In the genomic region with DNA sequence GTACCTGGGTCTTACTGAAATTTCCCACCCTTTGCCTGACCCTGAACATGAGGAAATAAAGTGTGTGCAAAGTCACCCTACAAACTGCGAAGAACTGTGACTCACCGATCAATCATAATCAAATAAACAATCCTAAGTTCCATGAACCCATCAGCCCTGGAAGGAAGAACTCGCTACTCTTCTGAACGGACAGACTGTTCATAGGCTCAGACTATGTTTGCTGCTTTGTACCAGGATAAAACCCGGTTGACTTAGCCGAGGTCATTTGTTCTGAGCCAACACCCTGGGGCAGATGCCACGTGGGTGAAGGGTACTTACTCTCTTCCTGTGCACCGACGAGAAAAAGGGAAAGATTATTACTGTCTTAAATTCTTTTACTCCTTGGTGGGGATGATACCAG, we compare ENCODE assay signal across 22 mouse cellular contexts. TPM values are rescaled to one million over a fixed set of nuclear protein-coding genes. Genes with fewer than 3 reads are reported as not detected.
DNase-seq lines count a peak whose midpoint lies in the region; ATAC-seq and TF ChIP-seq lines count a peak whose summit lies in the region.
"Had no signal": no experiment of that assay in that cellular context is flagged by ENCODE, and none has a peak within 500 bp of the region (broad histone marks: within the 10 kb centered on the region; RNA-seq: fewer than 3 reads in every experiment).

No protein-coding gene starts in this region.

- peaks cover 16% of the 10 kb centered on the region for H3K4me1 ChIP-seq in heart, embryonic 12.5 days (replicated peaks)
- H3K4me1 ChIP-seq in liver, embryonic 16.5 days (ENCODE audit: control insufficient read depth, low read depth, low read length), result peaks cover 6% of the 10 kb centered on the region
- peaks cover 6% of the 10 kb centered on the region; the same call in 1 of the 2 replicates for H3K4me1 ChIP-seq in liver, embryonic 11.5 days (replicated peaks; ENCODE audit: control insufficient read depth, insufficient read depth, low read length)
- H3K4me1 ChIP-seq in liver, postnatal 0 days (ENCODE audit: insufficient read depth), result 0 out of 2 replicates have a peak, but pooled peaks cover 2% of the 10 kb centered on the region
- no peaks in the 10 kb centered on the region for H3K4me1 ChIP-seq in forebrain, embryonic 14.5 days (ENCODE audit: control insufficient read depth, insufficient read depth, low read length)
- H3K4me1 ChIP-seq: forebrain, embryonic 15.5 days; neural tube, embryonic 15.5 days had no signal

- no peaks in the 10 kb centered on the region for H3K27me3 ChIP-seq in heart, embryonic 12.5 days (replicated peaks)
- H3K27me3 ChIP-seq in liver, embryonic 16.5 days (ENCODE audit: control insufficient read depth, insufficient read depth, low read depth, low read length), result no peaks in the 10 kb centered on the region
- no peaks in the 10 kb centered on the region for H3K27me3 ChIP-seq in liver, embryonic 11.5 days (replicated peaks; ENCODE audit: control insufficient read depth, insufficient read depth, low read length)
- H3K27me3 ChIP-seq in liver, postnatal 0 days (ENCODE audit: insufficient read depth, low read length), result no peaks in the 10 kb centered on the region
- no peaks in the 10 kb centered on the region for H3K27me3 ChIP-seq in forebrain, embryonic 14.5 days (replicated peaks; ENCODE audit: control insufficient read depth, insufficient read depth, low read length)
- H3K27me3 ChIP-seq: forebrain, embryonic 15.5 days; limb, embryonic 12.5 days; neural tube, embryonic 15.5 days had no signal

- no peak overlapping the region for H3K4me3 ChIP-seq in heart, embryonic 12.5 days
- H3K4me3 ChIP-seq in liver, embryonic 16.5 days (ENCODE audit: low read depth, low read length), result no peak overlapping the region
- H3K4me3 ChIP-seq in liver, embryonic 11.5 days (ENCODE audit: low read depth, low read length), result no peak overlapping the region
- no peak overlapping the region for H3K4me3 ChIP-seq in liver, postnatal 0 days (ENCODE audit: low read depth, low read length)
- no peak overlapping the region for H3K4me3 ChIP-seq in forebrain, embryonic 14.5 days (ENCODE audit: low read depth, low read length)
- H3K4me3 ChIP-seq: erythroblast, embryonic 14.5 days; forebrain, embryonic 15.5 days; limb, embryonic 12.5 days; neural tube, embryonic 15.5 days had no signal

- peak overlapping the region; percentile 60 for H3K4me2 ChIP-seq in heart, embryonic 12.5 days
- 0 out of 2 replicates have a peak overlapping the region, but pooled peaks have one; percentile 5 for H3K4me2 ChIP-seq in liver, embryonic 16.5 days (ENCODE audit: low read depth, low read length)
- H3K4me2 ChIP-seq in liver, embryonic 11.5 days, result no peak overlapping the region
- no peak overlapping the region for H3K4me2 ChIP-seq in liver, postnatal 0 days (ENCODE audit: low read depth, low read length)
- H3K4me2 ChIP-seq in forebrain, embryonic 14.5 days (ENCODE audit: low read length), result no peak overlapping the region
- H3K4me2 ChIP-seq: forebrain, embryonic 15.5 days; midbrain, embryonic 11.5 days; neural tube, embryonic 15.5 days had no signal

- 75% methylated on average over 9 of the region's 9 CpGs for WGBS in heart, embryonic 12.5 days
- WGBS in liver, embryonic 16.5 days (ENCODE audit: insufficient replicate concordance), result 65% methylated on average over 9 of the region's 9 CpGs
- WGBS in liver, embryonic 11.5 days, result 66% methylated on average over 9 of the region's 9 CpGs
- WGBS in liver, postnatal 0 days (ENCODE audit: insufficient replicate concordance), result 65% methylated on average over 9 of the region's 9 CpGs
- WGBS in forebrain, embryonic 14.5 days, result 77% methylated on average over 9 of the region's 9 CpGs

- no peak overlapping the region for H3K9ac ChIP-seq in heart, embryonic 12.5 days
- H3K9ac ChIP-seq in liver, embryonic 16.5 days (ENCODE audit: low read depth, low read length), result no peak overlapping the region
- H3K9ac ChIP-seq in liver, embryonic 11.5 days (ENCODE audit: low read depth, low read length), result no peak overlapping the region
- H3K9ac ChIP-seq in liver, postnatal 0 days (replicated peaks), result no peak overlapping the region
- H3K9ac ChIP-seq in forebrain, embryonic 14.5 days (ENCODE audit: low read length), result no peak overlapping the region
- H3K9ac ChIP-seq: forebrain, embryonic 15.5 days; limb, embryonic 12.5 days; lung, embryonic 14.5 days; neural tube, embryonic 15.5 days had no signal

- H3K27ac ChIP-seq in heart, embryonic 12.5 days (ENCODE audit: poor library complexity, severe bottlenecking), result 0 out of 2 replicates have a peak overlapping the region, but pooled peaks have one; percentile 67
- no peak overlapping the region for H3K27ac ChIP-seq in liver, embryonic 16.5 days (ENCODE audit: low read length)
- no peak overlapping the region; the same call in 1 of the 2 replicates for H3K27ac ChIP-seq in liver, embryonic 11.5 days (ENCODE audit: low read depth, low read length)
- H3K27ac ChIP-seq in liver, postnatal 0 days (ENCODE audit: low read depth), result peak overlapping the region; percentile 63
- no peak overlapping the region for H3K27ac ChIP-seq in forebrain, embryonic 14.5 days (ENCODE audit: low read depth, low read length)
- H3K27ac ChIP-seq: forebrain, embryonic 15.5 days; limb, embryonic 12.5 days; neural tube, embryonic 15.5 days had no signal

- H3K9me3 ChIP-seq in heart, embryonic 12.5 days (replicated peaks), result 0 out of 2 replicates have a peak, but pooled peaks cover 4% of the 10 kb centered on the region
- H3K9me3 ChIP-seq in liver, embryonic 16.5 days (replicated peaks; ENCODE audit: control insufficient read depth, low read length), result no peaks in the 10 kb centered on the region
- H3K9me3 ChIP-seq in liver, embryonic 11.5 days (ENCODE audit: control insufficient read depth, low read length), result no peaks in the 10 kb centered on the region
- H3K9me3 ChIP-seq in liver, postnatal 0 days (ENCODE audit: low read length), result no peaks in the 10 kb centered on the region
- H3K9me3 ChIP-seq in forebrain, embryonic 14.5 days (replicated peaks; ENCODE audit: control insufficient read depth, low read length), result no peaks in the 10 kb centered on the region
- H3K9me3 ChIP-seq: forebrain, embryonic 15.5 days; G1E; neural tube, embryonic 15.5 days had no signal

- TF ChIP-seq CTCF in liver, postnatal 0 days (IDR thresholded peaks at IDR 0.05; ENCODE audit: low read depth), result no peak

- no peak for ATAC-seq in heart, embryonic 12.5 days (ENCODE audit: insufficient number of reproducible peaks, low FRiP score)
- ATAC-seq in liver, embryonic 16.5 days (ENCODE audit: low read depth), result no peak
- no peak for ATAC-seq in liver, embryonic 11.5 days (replicated peaks; ENCODE audit: low FRiP score)
- peak; percentile 84 for ATAC-seq in liver, postnatal 0 days
- no peak for ATAC-seq in forebrain, embryonic 14.5 days
- ATAC-seq: forebrain, embryonic 15.5 days; hindbrain, embryonic 16.5 days had no signal

- H3K36me3 ChIP-seq in heart, embryonic 12.5 days, result peaks cover 11% of the 10 kb centered on the region
- H3K36me3 ChIP-seq in liver, embryonic 16.5 days (ENCODE audit: control insufficient read depth, insufficient read depth), result no peaks in the 10 kb centered on the region
- no peaks in the 10 kb centered on the region for H3K36me3 ChIP-seq in liver, embryonic 11.5 days (ENCODE audit: control insufficient read depth, insufficient read depth, low read length)
- peaks cover 1% of the 10 kb centered on the region; the same call in 1 of the 2 replicates for H3K36me3 ChIP-seq in liver, postnatal 0 days (replicated peaks; ENCODE audit: insufficient read depth, low read length)
- H3K36me3 ChIP-seq in forebrain, embryonic 14.5 days (ENCODE audit: control insufficient read depth, insufficient read depth, low read length), result no peaks in the 10 kb centered on the region
- H3K36me3 ChIP-seq: forebrain, embryonic 15.5 days; G1E had no signal

- peak; percentile 40; the same call in 1 of the 2 replicates for TF ChIP-seq EP300 in liver, postnatal 0 days (IDR thresholded peaks at IDR 0.05; ENCODE audit: low read depth)

- no peak for DNase-seq in heart, adult 9 months (ENCODE audit: low spot score in 2 of 2)
- DNase-seq in liver, embryonic 11.5 days (ENCODE audit: low spot score), result no peak
- DNase-seq in liver, postnatal 0 days, result peak; percentile 32
- no peak for DNase-seq in cerebellum, postnatal 14 days
- DNase-seq in forebrain, embryonic 14.5 days (ENCODE audit: low spot score), result no peak
- DNase-seq: cerebellum, adult 11-12 months; kidney, adult 8-10 months; kidney, postnatal 36 days; layer of hippocampus, adult 9-11 months; lung, embryonic 14.5 days; lung, postnatal 4 days; retina, postnatal 1 day; right cerebral cortex, postnatal 4 days had no signal

RNA-seq across cellular contexts. Expression of gene Dnmbp, which starts 45.2 kb away (rescaled TPM):
- polyA plus RNA-seq in heart, embryonic 12.5 days (2016; fragmentation: Nextera tagmentation; extraction: Ambion mirVana), result 11.8 and 11.9 TPM in 2 replicates
- polyA plus RNA-seq in liver, embryonic 16.5 days (2015; fragmentation: Nextera tagmentation; extraction: Ambion mirVana), result 2.8 and 3.2 TPM in 2 replicates
- polyA plus RNA-seq in liver, embryonic 11.5 days (2014; fragmentation: Nextera tagmentation; extraction: Ambion mirVana), result 7.5 and 8.7 TPM in 2 replicates
- polyA plus RNA-seq in liver, postnatal 0 days (2015; fragmentation: Nextera tagmentation; extraction: Ambion mirVana), result 4.0 and 4.8 TPM in 2 replicates
- polyA plus RNA-seq in forebrain, embryonic 14.5 days (2014; fragmentation: Nextera tagmentation; extraction: Ambion mirVana), result 7.2 and 7.6 TPM in 2 replicates
- polyA plus RNA-seq: erythroblast, embryonic 14.5 days had no signal

Comparison
In these comparisons a context has a peak if more than half of its experiments do, and no peak if none do; other contexts are left out.
1. H3K27ac ChIP-seq: peak in heart, embryonic 12.5 days (single experiment) and liver, postnatal 0 days (single experiment); none in liver, embryonic 16.5 days (single experiment), liver, embryonic 11.5 days (single experiment) and forebrain, embryonic 14.5 days (single experiment).
2. H3K4me2 ChIP-seq: peak in heart, embryonic 12.5 days (single experiment) and liver, embryonic 16.5 days (single experiment); none in liver, embryonic 11.5 days (single experiment), liver, postnatal 0 days (single experiment) and forebrain, embryonic 14.5 days (single experiment).